Mouse (Mus musculus): ENCODE data around the gene Ccdc33. TPM values are rescaled to one million over a fixed set of nuclear protein-coding genes. Genes with fewer than 3 reads are reported as not detected.

The Ccdc33 gene
- total RNA-seq (2021), result not detected
- long read RNA-seq, experiment 1, result 0 reads
- long read RNA-seq, experiment 2, result 0 reads

DNA sequence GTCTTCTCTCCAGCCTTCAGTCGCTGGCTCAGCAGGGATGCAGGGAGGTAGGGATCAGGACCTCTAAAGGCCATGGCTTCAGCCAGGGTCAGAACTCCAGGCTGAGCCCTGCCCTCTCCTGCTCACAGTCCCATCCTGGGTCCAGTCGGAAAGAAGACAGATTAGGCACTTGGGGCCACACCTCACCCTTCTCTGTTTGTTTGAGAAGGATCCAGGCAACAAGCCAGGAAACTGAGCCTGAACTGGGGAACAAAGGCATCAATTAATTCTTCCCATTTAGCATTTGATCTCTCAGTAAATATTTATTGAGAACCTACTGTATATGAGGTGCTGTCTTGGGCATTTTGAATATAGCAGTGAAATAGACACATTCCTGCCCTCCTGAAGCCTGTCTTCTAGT, at the start of gene Ccdc33:
TSS of gene Ccdc33 (minus strand) at position 153 of the 400 bp plus-strand sequence.
- no peak for DNase-seq (ENCODE audit: low spot score)

DNA sequence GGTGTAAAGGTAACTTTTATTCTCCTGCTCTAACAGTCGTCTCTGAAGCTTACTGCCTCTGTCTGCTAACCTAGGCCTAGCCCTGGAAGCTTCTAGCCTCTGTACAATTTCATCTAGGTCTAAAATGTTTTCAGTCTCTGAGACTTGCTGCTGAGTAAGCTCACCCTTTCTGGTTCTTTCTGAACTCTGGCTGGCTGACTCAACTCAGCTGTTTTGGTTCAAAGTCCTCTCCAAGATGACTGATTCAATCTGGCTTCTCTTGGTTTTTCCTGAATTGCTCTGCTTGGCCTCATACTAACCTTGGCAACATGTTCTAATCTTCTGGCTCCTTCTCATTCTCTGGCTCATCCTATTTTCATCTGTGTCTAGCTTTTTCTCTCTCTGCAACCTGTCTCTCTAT, 47.2 kb upstream of the Ccdc33 start:
- no peak for DNase-seq (ENCODE audit: low spot score)

DNA sequence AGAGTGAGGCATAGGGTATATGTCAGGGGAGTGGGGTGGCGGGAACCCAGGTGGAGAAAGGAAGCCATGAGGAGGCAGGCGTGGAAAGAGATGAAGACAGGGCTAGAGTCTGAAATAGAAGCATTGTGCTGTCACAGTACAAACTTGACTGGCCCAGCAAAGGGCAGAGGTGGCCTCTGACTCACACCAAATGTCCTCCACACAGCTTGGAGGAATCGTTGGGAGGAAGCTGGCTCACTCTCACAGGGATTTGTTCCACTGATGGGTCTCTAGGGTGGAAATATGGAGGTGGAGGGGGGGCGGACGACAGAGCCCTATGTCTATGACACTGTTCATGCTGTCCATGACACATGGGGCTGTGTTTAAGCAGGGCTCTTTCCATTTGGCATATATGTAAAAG, 44.5 kb upstream of the Ccdc33 start:
- DNase-seq (ENCODE audit: low spot score), result no peak

DNA sequence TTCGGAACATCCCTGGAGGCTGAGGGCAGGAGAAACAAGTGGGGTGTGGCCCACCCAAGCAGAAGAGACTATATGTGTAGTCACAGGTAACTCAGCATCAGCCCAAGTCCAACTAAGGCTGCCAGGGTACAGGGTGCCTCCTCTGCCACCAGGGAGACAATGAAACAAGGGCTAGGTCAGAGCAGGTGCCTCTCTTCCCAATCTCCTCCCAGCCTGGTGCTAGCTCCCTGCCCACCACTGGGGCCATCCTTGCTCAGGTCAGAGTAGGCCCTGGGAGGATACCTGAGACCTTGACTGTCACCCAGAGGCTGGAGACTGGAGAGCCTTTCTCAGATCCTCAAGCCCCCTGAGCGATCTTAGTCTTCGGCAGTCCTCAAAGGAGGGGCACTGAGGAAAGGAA, 43.5 kb upstream of the Ccdc33 start:
- DNase-seq (ENCODE audit: low spot score), result no peak

GRCm38 (mm10) chr9:58160315-58160714, 41.7 kb upstream of the Ccdc33 start:
- no peak for DNase-seq (ENCODE audit: low spot score)

DNA sequence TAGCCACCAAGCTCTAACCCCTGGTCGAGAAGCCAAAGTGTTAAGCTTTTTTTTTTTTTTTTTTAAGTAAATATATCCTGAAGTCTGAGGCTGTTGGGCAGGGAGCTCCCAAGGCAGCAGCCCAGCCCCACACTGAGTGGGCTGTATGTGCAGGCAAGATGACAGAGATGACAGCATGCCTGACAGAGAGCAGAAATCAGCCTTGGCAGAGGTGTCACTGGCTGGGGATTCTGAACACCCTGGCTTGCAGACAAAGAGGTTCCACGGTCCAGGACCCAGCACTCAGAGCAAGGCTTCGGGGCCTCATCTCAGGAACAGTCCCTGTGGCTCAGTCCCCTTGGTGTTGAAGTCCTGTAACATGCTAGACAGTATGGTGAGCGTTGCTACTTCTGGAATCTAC, 41.2 kb upstream of the Ccdc33 start:
- peak; percentile 30 for DNase-seq (ENCODE audit: low spot score)

GRCm38 (mm10) chr9:58158541-58159311, 40.1 kb upstream of the Ccdc33 start:
- DNase-seq (ENCODE audit: low spot score), result peak; percentile 64

DNA sequence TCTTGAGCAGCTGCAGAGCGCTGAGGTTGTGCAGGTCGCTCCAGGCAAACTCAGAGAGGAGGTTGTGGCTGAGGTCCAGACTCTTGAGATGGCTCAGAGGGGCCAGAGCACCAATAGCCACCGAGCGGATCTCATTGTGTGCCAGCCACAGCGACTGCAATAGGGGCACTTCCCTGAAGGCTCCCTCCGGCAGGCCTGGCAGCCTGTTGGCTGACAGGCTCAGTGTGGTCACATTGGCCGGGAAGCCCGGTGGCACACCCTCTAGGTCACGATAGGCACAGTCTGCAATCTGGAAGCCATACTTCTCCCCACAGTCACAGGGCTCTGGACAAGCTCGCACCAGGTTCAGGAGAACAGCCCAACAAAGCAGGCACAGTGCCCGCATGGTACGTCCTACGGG, 39.2 kb upstream of the Ccdc33 start:
- DNase-seq (ENCODE audit: low spot score), result no peak

GRCm38 (mm10) chr9:58156819-58157560, 38.4 kb upstream of the Ccdc33 start:
- no peak for DNase-seq (ENCODE audit: low spot score)

- no peak for DNase-seq (ENCODE audit: low spot score)
Measured at GRCm38 (mm10) chr9:58155366-58155765, 36.7 kb upstream of the Ccdc33 start.

DNA sequence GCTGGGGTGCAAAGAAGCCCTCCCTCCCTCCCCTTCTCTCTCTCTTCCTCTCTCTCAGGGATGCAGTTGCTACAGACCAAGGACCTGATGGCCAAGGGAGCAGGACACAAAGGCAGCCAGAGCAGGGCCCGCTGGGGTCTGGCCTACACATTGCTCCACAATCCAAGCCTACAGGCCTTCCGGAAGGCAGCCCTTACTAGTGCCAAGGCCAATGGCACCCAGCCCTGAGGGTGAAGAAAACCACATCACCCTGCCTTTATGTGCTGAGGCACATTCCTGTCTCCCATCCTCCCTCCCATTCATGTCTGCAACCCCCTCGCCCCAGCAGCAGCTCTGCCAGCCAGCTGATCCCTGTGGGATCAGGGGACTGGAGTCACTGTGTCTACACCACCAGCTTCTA, 34.5 kb upstream of the Ccdc33 start:
- no peak for DNase-seq (ENCODE audit: low spot score)

DNA sequence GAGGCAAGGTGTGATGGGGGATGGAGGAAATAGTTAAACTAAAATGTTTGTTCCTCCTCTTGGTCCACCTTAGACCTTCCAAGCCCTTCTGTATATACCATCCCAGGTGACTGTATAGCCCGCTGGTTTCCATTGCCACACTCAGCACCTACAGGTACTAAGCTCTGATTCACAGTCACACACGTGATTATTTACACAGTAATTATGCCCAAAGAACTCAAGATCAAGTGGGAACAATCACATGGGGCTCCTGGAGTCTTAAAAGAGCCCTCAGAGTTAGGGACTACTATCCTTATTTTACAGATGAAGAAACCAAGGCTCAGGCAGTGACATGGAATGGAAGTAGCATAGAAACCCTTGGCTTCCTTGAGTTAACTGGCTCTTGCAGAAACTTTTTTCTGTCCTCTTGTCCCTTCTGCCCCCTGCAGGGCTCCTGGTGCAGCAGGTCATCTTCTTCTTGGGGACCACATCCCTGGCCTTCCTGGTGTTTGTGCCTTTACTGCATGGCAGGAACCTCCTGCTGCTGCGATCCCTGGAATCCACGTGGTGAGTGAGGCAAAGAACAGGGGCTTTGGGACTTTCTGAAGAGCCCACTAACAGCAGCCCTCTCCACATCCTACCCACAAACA, 32.2 kb upstream of the Ccdc33 start:
- no peak for DNase-seq (ENCODE audit: low spot score)

DNA sequence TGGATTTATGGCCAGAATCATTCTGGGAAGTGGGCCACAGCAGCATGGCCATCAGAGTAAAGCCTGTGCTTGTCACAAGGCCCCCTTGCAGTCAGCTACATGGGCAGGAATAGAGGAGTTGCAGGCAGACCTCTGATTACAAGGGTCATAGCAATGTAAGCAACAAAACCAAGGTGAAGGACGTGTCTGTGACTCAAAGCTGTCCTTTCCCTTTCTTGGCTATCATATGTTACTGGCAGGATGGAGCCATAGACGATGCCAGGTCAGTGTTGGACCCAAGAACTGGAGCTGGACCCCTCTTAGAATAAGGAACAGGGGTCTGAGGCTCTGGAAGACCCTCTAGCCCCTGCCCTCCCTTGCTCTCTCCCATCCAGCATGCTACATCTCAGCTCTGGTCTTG, 30.2 kb upstream of the Ccdc33 start:
- DNase-seq (ENCODE audit: low spot score), result no peak

GRCm38 (mm10) chr9:58145417-58145816, 26.8 kb upstream of the Ccdc33 start:
- no peak for DNase-seq (ENCODE audit: low spot score)

DNA sequence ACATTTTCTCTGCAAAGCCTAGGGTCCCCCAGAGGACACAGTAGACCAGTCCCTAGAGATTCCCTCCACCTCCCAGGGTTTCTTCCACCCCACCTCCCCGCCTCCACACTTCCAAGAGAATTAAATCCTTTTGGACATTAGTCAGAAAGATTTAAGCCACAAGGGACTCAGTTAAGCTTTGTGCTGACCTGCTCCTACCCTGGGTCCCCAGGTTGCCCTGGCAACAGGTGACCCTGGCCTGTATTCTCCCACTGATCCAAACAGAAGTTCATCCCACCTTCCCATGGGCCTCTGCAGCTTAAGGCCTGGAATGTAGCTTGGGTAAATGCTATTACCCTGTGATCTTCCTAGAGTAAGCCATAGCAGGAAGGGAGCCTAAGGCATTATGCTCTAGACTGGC, 26.0 kb upstream of the Ccdc33 start:
- no peak for DNase-seq (ENCODE audit: low spot score)

DNA sequence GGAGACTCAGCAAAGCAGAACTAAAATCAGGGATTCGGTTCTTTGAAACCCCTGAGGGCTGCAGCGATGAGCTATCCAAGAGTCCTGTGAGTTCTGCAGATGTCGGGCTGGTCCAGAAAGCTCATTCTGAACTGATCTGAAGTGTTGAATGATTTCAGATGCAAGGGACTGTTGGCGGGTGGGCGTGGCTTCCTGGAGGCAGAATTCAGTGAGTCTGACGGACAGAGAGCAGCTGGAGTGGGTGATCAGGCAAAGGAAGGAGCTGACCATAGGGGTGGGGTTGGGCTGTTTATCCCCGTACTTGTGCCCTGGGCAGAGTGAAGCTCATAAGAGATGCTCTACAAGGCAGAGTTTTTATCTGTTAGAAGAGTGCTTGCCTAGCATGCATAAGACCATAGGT, 24.8 kb upstream of the Ccdc33 start:
- DNase-seq (ENCODE audit: low spot score), result no peak

- DNase-seq (ENCODE audit: low spot score), result no peak
Measured at GRCm38 (mm10) chr9:58139947-58140346, 21.3 kb upstream of the Ccdc33 start.

DNA sequence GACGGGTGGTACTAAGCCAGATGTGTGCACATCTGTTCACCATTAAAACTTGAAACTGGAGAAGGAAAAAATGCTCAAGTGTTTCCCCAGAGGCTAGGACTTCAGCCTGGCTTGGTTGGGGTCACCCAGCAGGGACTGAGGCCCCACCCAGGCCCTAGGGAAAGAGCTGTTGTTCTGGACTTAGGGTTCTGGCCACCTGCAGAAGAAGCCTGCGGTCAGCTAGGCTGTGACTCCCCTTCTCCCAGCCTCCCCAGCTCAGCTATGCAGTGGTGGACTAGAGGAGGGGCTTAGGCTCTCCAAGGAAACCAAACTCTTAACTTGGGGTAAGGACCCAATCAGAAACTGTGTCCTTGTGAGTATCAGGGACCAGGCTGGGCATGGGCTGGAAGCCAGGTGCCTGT, 17.3 kb upstream of the Ccdc33 start:
- no peak for DNase-seq (ENCODE audit: low spot score)

GRCm38 (mm10) chr9:58134906-58135305, 16.3 kb upstream of the Ccdc33 start:
- DNase-seq (ENCODE audit: low spot score), result no peak

DNA sequence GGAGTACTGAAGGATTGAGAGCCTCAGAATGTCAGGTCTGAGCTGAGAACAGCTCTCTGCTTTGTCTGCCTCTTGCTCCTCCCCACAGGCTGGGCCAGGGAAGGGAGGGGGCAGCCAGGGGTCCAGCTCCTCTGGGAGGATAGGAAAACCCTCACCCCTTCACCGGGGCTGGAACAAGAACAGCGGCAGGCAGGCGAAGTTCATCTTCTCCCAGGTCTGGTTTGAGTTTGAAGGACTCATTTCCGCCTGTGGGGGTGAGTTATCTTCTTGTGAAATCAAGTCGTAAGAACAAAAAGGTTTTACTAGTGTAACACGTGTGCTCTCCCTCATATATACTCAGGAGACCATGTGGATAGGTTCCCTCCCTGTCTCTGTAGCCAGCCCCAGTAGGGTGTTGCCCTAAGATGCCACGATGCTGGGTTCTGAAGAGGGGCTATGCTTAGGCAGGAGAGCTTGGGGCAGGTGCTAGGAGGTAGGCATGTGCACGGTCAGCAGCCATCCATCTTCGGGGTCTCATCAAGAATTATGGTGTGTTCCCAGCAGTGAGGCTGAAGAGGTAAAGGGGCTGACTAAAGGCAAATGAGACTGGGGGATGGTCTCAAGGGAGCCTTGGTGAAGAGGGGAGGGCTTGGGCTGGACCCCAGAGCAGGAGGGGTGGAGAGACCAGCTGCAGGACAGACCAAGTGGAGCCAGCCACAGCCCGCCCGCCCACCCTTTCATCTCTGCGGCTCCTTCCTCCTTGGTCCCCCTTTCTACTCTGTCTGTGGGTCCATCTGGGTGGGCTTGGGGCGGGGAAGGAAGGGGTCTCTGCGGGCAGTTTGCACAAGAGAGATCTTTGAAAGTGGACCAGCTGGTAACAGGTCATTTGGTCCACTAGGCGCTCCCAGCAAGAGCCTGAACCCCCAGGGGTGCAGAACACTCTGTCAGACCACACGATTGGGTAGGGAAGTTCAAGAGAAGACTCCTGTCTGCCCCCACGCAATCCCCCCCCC, 15.6 kb upstream of the Ccdc33 start:
- no peak for DNase-seq (ENCODE audit: low spot score)

GRCm38 (mm10) chr9:58131735-58132134, 13.1 kb upstream of the Ccdc33 start:
- no peak for DNase-seq (ENCODE audit: low spot score)

Measured in gastrocnemius, adult 18-20 months (tissue).